Mouse (Mus musculus) erythroblast, embryonic 14.5 days (primary cell): ENCODE measurements around the gene Fpr3.

ENCODE experiments used
- GATA1 ChIP-seq: IDR thresholded peaks from 2 replicates; pipeline ENCODE4 v1.6.1; 2012; ENCODE audit warnings: low read length, inconsistent platforms, mixed read lengths
- TAL1 ChIP-seq: IDR thresholded peaks from 3 replicates; pipeline ENCODE4 v1.6.1; 2012; ENCODE audit warnings: low read length, inconsistent platforms, mixed read lengths

GRCm38 (mm10) chr17:17889732-17890425 is 2.2 kb downstream of the Fpr3 start:
- TF ChIP-seq TAL1 = no peak
- no peak for TF ChIP-seq GATA1
